Mouse (Mus musculus) cerebellum, adult 2 months (tissue): ENCODE measurements around the gene Slc9a8. TPM values are rescaled to one million over a fixed set of nuclear protein-coding genes. Genes with fewer than 3 reads are reported as not detected.

Experiments
- DNase-seq, 2 experiments: peaks; one replicate each; pipeline ENCODE4 v3.0.0; 2021
- H3K27ac ChIP-seq: fragments of 200-500 bp; 2 replicates; pipeline ENCODE4 v1.5.1; 2012; ENCODE audit warnings: low read length, control low read depth, inconsistent platforms; ENCODE audit not compliant: insufficient read depth
- H3K27me3 ChIP-seq: fragments of 200-500 bp; 2 replicates; pipeline ENCODE4 v1.6.1; 2012; ENCODE audit warnings: inconsistent platforms, mild to moderate bottlenecking, low read length, moderate library complexity; ENCODE audit not compliant: control insufficient read depth, insufficient read depth
- H3K4me1 ChIP-seq: fragments of 200-500 bp; 2 replicates; pipeline ENCODE4 v1.6.1; 2011; ENCODE audit warnings: low read length; ENCODE audit not compliant: control insufficient read depth, insufficient read depth
- H3K4me3 ChIP-seq: fragments of 200-500 bp; replicated peaks from 2 replicates; pipeline ENCODE3; 2011; ENCODE audit warnings: mild to moderate bottlenecking, low read depth, low read length, control low read depth; ENCODE audit not compliant: insufficient read depth
- CTCF ChIP-seq: fragments of 200-500 bp; IDR thresholded peaks from 2 replicates; pipeline ENCODE4 v1.5.1; 2011; ENCODE audit warnings: low read depth, mild to moderate bottlenecking, control low read depth, low read length, moderate library complexity, borderline replicate concordance; ENCODE audit not compliant: insufficient read depth
- POLR2A ChIP-seq: fragments of 200-500 bp; IDR thresholded peaks from 2 replicates; pipeline ENCODE4 v1.6.1; 2011; ENCODE audit warnings: low read length, control low read depth, borderline replicate concordance; ENCODE audit not compliant: insufficient read depth
- WGBS: fragments of 180-500 bp; shearing (Covaris S2); methylation state at CpG from one replicate; pipeline ENCODE4 v1.1.7; 2018; 5-methylcytosine and 5-hydroxymethylcytosine counted together
- polyA plus RNA-seq: library from polyadenylated mRNA; depleted of rRNA; stranded (reverse); fragments of >200 nt; gene quantifications from 2 replicates; pipeline ENCODE4 v1.2.3, GENCODE M21; 2012

Gene Slc9a8
- polyA plus RNA-seq, 1 experiment, result 60.9 TPM

DNA sequence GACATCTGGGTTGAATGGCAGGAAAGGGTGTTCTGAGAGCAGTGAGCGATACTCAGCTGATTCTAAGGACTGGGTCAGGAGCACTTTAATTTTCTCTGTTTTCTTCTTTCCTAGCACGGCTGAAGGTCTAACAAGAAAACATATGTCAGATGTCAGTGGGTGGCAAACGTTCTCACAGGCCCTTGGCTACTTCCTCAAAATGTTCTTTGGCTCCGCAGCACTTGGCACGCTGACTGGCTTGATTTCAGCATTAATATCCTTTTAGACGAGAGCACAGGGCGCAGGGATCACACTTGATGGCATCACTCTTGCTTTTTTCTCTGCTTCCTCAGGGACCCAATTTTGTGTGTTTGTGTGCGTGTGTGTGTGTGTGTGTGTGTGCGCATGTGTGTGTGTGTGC is 35.7 kb downstream of the Slc9a8 start:
- no peaks in the 10 kb centered on the region for H3K27me3 ChIP-seq
- H3K4me1 ChIP-seq, result peaks cover 62% of the 10 kb centered on the region
- no peak overlapping the region for H3K4me3 ChIP-seq
- peak overlapping the region; percentile 96 for H3K27ac ChIP-seq
- peak; percentile 87 to 95 for DNase-seq
- 13% methylated on average over 9 of the region's 9 CpGs for WGBS
- TF ChIP-seq POLR2A, result peak; percentile 32; the same call in 1 of the 2 replicates
- TF ChIP-seq CTCF, result no peak

DNA sequence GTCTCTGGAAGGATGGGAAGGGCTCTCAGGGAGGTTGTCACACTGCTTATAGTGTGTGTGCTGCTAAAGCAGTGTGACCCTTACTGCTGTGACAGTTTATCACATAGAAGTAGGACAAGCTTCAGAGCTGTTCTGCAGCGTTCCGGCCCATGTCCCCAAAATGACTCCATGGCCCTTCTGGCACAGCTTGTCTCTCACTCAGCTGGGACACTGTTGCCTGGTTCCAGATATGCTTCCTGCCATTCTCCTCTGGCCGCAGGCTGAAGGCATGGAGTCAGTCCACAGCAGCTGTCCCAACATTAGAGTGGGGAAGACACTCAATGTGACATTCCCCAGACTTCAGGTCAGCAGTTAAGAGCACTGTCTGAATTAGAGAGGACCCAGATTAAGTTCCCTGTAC is 37.0 kb downstream of the Slc9a8 start:
- no peak for TF ChIP-seq CTCF
- no peak for TF ChIP-seq POLR2A
- H3K4me3 ChIP-seq, result no peak overlapping the region
- WGBS, result 25% methylated on average over 3 of the region's 3 CpGs

GRCm38 (mm10) chr2:167459071-167459865 is 37.8 kb downstream of the Slc9a8 start:
- Histone ChIP-seq H3K4me3 (no peak overlapping the region), H3K27ac (peak overlapping the region; percentile 96), H3K4me1 (peaks cover 57% of the 10 kb centered on the region), H3K27me3 (no peaks in the 10 kb centered on the region)
- DNase-seq, result peak; percentile 83 to 91
- WGBS, result 12% methylated on average over 6 of the region's 6 CpGs
- TF ChIP-seq CTCF (no peak), POLR2A (peak; percentile 45; the same call in 1 of the 2 replicates)

More for the DNA sequence above, 37.0 kb downstream of the Slc9a8 start:
- peak overlapping the region; percentile 96 for H3K27ac ChIP-seq
- DNase-seq, result peak in 1 of 2 experiments; percentile 49
- no peaks in the 10 kb centered on the region for H3K27me3 ChIP-seq
- H3K4me1 ChIP-seq, result peaks cover 63% of the 10 kb centered on the region

GRCm38 (mm10) chr2:167462954-167463353 is 41.4 kb downstream of the Slc9a8 start:
- TF ChIP-seq CTCF (peak; percentile 90), POLR2A (no peak)
- Histone ChIP-seq H3K27me3 (no peaks in the 10 kb centered on the region), H3K4me3 (no peak overlapping the region), H3K27ac (peak overlapping the region; percentile 12; the same call in 1 of the 2 replicates), H3K4me1 (peaks cover 36% of the 10 kb centered on the region)
- peak; percentile 83 to 86 for DNase-seq
- WGBS, result 38% methylated on average over 6 of the region's 6 CpGs

DNA sequence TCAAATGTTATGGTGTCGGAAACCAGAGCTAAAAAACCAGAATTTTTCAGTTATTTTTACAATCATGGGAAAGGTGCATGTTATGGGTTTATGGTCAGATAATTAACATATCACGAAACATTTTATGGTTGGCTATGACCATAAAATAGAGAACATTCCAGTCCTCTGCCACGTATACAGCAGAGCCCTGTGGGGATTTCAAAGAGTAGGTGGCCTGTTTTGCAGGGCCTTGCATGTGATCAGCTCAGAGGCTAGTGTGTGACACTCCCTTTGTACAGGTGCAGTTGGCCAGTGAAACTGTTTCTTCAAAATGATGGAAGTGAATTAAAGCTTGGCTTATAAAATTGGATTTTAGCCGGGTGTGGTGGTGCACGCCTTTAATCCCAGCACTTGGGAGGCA is 42.3 kb downstream of the Slc9a8 start:
- TF ChIP-seq POLR2A (no peak), CTCF (no peak)
- Histone ChIP-seq H3K27ac (no peak overlapping the region), H3K4me3 (no peak overlapping the region), H3K4me1 (peaks cover 28% of the 10 kb centered on the region), H3K27me3 (no peaks in the 10 kb centered on the region)
- DNase-seq, result no peak
- 90% methylated on average over 5 of the region's 5 CpGs for whole genome bisulfite sequencing

GRCm38 (mm10) chr2:167465951-167466350 is 44.4 kb downstream of the Slc9a8 start:
- Histone ChIP-seq H3K4me1 (peaks cover 23% of the 10 kb centered on the region), H3K4me3 (no peak overlapping the region), H3K27me3 (no peaks in the 10 kb centered on the region), H3K27ac (no peak overlapping the region)
- DNase-seq, result no peak
- 91% methylated on average over 3 of the region's 3 CpGs for WGBS
- TF ChIP-seq POLR2A (no peak), CTCF (no peak)

DNA sequence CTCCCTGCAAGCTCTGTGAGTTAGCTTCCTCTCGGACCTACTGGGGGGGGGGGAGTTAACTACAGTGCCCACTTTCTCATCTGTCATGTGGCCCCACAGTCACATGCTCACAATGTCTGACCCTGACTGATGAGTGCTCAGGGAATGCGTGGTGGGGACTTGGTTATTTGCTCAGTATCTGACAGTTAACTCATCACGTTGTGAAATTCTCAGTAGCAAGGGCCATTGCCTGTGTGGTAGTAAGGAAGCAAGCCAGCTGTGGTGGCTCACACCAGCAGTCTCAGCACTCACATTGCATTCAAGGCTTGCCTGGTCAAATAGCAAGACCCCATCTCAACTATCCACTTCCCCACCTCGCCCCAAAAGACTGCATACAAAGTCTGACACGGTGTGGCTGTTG is 45.7 kb downstream of the Slc9a8 start:
- H3K4me3 ChIP-seq, result no peak overlapping the region
- TF ChIP-seq POLR2A (no peak), CTCF (no peak)
- peaks cover 27% of the 10 kb centered on the region for H3K4me1 ChIP-seq
- no peaks in the 10 kb centered on the region for H3K27me3 ChIP-seq
- no peak overlapping the region for H3K27ac ChIP-seq
- DNase-seq, result no peak
- WGBS, result 88% methylated on average over 5 of the region's 5 CpGs

DNA sequence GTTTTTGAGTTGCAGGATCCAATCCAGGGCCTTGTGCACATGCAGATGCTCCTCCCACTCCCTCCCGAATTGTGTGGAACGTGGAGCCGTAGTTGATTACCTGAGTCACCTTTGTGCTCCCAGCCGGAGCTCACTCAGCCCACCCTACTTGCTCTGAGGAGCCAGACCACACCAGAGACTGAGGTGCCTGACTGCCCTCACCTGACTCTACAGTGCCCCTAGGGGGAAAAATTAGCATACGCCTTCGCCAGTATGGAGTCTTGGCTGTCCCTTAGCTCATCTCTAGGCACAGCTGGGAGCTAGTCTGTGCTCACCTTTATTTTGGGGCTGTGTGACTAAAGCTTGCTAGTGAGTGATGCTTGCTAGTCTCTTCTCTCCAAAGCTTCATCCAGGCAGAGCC is 46.9 kb downstream of the Slc9a8 start:
- no peak for DNase-seq
- 77% methylated on average over 6 of the region's 6 CpGs for WGBS
- Histone ChIP-seq H3K27ac (no peak overlapping the region), H3K4me3 (no peak overlapping the region), H3K4me1 (peaks cover 32% of the 10 kb centered on the region), H3K27me3 (no peaks in the 10 kb centered on the region)
- TF ChIP-seq POLR2A (no peak), CTCF (peak; percentile 27; the same call in 1 of the 2 replicates)
